Mouse (Mus musculus): ENCODE data around the gene Traf1. TPM values are rescaled to one million over a fixed set of nuclear protein-coding genes. Genes with fewer than 3 reads are reported as not detected.

Gene Traf1
- polyA plus RNA-seq, 1 experiment from 2014 or later, result 61.4 TPM

DNA sequence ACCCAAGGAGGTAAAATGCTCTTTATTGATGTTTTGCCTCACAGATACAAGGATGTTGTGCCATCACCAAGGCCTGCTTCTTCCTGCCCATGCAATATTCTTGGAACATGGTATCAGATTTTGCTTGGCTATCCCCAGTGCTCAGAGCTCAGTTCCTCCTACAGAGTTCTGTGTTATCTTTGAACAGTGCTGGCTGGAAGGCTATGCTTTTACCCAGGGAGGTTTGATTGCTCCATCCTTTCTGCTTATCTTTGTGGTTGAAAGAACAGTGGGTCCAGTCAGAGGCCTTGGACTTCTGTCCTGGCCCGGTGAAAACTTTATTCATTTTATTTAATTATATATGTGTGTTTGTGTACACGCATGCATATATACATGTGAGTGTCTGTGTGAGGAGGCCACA is 16.7 kb upstream of the Traf1 start:
- ATAC-seq (no peak), DNase-seq (ENCODE audit: low spot score) (no peak)
- H3K27me3 ChIP-seq (replicated peaks; ENCODE audit: insufficient read depth, low read length), result no peaks in the 10 kb centered on the region
- H3K4me3 ChIP-seq (ENCODE audit: low read depth, low read length), result no peak overlapping the region
- H3K27ac ChIP-seq (ENCODE audit: low read length), result no peak overlapping the region
- no peak overlapping the region for H3K9ac ChIP-seq (replicated peaks; ENCODE audit: low read depth)
- H3K4me2 ChIP-seq (replicated peaks; ENCODE audit: low read depth, low read length), result no peak overlapping the region
- H3K4me1 ChIP-seq (ENCODE audit: insufficient read depth, low read depth, low read length), result no peaks in the 10 kb centered on the region
- WGBS, result 90% methylated on average over 2 of the region's 2 CpGs
- no peaks in the 10 kb centered on the region for H3K9me3 ChIP-seq (ENCODE audit: low read length)
- H3K36me3 ChIP-seq (ENCODE audit: insufficient read depth, low read length), result no peaks in the 10 kb centered on the region
- no peak for TF ChIP-seq CTCF (IDR thresholded peaks at IDR 0.05)
- TF ChIP-seq EP300 (IDR thresholded peaks at IDR 0.05), result no peak

DNA sequence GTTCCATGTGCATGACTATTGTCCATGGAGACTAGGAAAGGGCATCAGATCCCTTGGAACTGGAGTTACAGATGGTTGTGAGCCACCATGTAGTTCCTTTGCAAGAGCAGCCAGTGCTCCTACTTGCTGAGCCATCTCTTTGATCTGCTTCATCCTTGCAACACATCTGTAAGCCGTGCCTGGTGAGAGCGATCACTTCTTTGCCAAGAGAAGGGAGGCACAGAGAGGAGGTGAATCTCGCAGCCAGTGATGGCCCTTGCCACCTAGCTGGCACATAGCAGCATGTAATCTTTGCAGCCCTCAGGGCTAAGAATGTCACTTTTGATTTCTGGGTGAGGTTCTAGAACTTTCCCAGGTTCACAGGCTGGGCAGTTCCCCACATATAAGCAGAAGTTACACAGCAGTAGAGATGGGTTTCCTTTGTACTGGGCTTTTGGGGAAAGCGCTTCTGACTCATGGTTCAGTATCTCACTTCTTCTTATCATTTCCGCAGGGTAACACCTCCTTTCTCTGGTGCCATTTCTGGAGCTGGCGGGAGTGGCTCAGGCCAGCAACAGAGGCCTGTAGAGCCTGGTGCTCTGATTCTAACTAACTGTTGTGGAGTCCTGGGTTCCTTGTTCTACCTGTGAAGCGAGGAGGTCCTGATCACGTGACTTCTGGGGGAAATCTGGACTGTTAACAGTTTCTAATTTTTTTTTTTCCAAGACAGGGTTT is 15.5 kb upstream of the Traf1 start:
- Histone ChIP-seq H3K9me3 (ENCODE audit: low read length) (no peaks in the 10 kb centered on the region), H3K4me2 (replicated peaks; ENCODE audit: low read depth, low read length) (no peak overlapping the region), H3K27me3 (replicated peaks; ENCODE audit: insufficient read depth, low read length) (no peaks in the 10 kb centered on the region), H3K9ac (replicated peaks; ENCODE audit: low read depth) (no peak overlapping the region), H3K4me1 (ENCODE audit: insufficient read depth, low read depth, low read length) (no peaks in the 10 kb centered on the region), H3K4me3 (ENCODE audit: low read depth, low read length) (no peak overlapping the region), H3K27ac (ENCODE audit: low read length) (no peak overlapping the region), H3K36me3 (ENCODE audit: insufficient read depth, low read length) (no peaks in the 10 kb centered on the region)
- no peak for TF ChIP-seq EP300 (IDR thresholded peaks at IDR 0.05)
- TF ChIP-seq CTCF (IDR thresholded peaks at IDR 0.05), result no peak
- peak; percentile 25 for ATAC-seq
- no peak for DNase-seq (ENCODE audit: low spot score)
- whole genome bisulfite sequencing, result 63% methylated on average over 8 of the region's 8 CpGs

DNA sequence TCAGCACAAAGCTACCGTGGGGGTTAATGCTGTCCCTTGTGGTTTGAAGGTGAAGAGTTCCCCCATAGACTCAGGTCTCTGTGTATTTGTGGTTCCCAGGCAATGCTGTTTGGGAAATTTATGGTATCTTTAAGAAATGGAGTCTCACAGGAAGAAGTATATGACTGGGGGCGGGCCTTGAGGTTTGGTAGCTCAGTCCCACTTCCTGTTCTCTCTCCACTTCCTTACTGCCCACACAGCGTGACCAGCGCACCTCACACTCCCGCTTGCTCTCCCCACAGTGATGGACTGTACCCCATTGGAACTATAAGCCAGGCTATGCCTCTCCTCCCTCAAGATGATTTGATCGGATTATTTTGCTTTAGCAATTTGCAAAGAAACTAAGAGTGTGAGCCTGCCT is 14.9 kb upstream of the Traf1 start:
- Histone ChIP-seq H3K36me3 (ENCODE audit: insufficient read depth, low read length) (no peaks in the 10 kb centered on the region), H3K27ac (ENCODE audit: low read length) (no peak overlapping the region), H3K4me3 (ENCODE audit: low read depth, low read length) (no peak overlapping the region), H3K4me2 (replicated peaks; ENCODE audit: low read depth, low read length) (no peak overlapping the region), H3K9me3 (ENCODE audit: low read length) (no peaks in the 10 kb centered on the region), H3K27me3 (replicated peaks; ENCODE audit: insufficient read depth, low read length) (no peaks in the 10 kb centered on the region), H3K4me1 (ENCODE audit: insufficient read depth, low read depth, low read length) (no peaks in the 10 kb centered on the region), H3K9ac (replicated peaks; ENCODE audit: low read depth) (no peak overlapping the region)
- DNase-seq (ENCODE audit: low spot score), result peak; percentile 41
- TF ChIP-seq CTCF (IDR thresholded peaks at IDR 0.05), result no peak
- no peak for TF ChIP-seq EP300 (IDR thresholded peaks at IDR 0.05)
- no peak for ATAC-seq
- WGBS, result 83% methylated on average over 6 of the region's 6 CpGs

DNA sequence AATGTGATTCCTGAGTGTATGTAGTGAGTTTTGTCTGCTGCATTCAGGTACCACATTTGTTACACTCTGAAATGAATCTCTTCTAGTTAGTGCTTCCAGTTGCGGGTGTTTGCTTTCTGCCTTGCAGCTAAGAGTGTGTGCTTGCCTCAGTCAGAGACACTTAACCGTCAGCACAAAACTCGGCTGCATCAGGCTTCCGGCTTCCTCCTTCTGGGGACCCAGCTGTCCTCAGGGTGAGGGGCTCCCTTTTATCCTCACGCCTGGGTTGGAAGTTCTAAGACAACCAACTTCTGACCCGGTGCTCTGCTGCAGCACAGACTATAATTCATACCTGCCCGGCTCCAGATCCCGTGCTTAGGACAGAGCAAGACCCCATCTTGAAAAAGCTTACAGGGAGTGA is 11.5 kb upstream of the Traf1 start:
- 70% methylated on average over 8 of the region's 8 CpGs for WGBS
- Histone ChIP-seq H3K27ac (ENCODE audit: low read length) (no peak overlapping the region), H3K27me3 (replicated peaks; ENCODE audit: insufficient read depth, low read length) (no peaks in the 10 kb centered on the region), H3K36me3 (ENCODE audit: insufficient read depth, low read length) (no peaks in the 10 kb centered on the region), H3K4me2 (replicated peaks; ENCODE audit: low read depth, low read length) (no peak overlapping the region), H3K9me3 (ENCODE audit: low read length) (no peaks in the 10 kb centered on the region), H3K9ac (replicated peaks; ENCODE audit: low read depth) (no peak overlapping the region), H3K4me3 (ENCODE audit: low read depth, low read length) (no peak overlapping the region), H3K4me1 (ENCODE audit: insufficient read depth, low read depth, low read length) (no peaks in the 10 kb centered on the region)
- DNase-seq (ENCODE audit: low spot score) (no peak), ATAC-seq (no peak)
- TF ChIP-seq EP300 (IDR thresholded peaks at IDR 0.05) (no peak), CTCF (IDR thresholded peaks at IDR 0.05) (no peak)

DNA sequence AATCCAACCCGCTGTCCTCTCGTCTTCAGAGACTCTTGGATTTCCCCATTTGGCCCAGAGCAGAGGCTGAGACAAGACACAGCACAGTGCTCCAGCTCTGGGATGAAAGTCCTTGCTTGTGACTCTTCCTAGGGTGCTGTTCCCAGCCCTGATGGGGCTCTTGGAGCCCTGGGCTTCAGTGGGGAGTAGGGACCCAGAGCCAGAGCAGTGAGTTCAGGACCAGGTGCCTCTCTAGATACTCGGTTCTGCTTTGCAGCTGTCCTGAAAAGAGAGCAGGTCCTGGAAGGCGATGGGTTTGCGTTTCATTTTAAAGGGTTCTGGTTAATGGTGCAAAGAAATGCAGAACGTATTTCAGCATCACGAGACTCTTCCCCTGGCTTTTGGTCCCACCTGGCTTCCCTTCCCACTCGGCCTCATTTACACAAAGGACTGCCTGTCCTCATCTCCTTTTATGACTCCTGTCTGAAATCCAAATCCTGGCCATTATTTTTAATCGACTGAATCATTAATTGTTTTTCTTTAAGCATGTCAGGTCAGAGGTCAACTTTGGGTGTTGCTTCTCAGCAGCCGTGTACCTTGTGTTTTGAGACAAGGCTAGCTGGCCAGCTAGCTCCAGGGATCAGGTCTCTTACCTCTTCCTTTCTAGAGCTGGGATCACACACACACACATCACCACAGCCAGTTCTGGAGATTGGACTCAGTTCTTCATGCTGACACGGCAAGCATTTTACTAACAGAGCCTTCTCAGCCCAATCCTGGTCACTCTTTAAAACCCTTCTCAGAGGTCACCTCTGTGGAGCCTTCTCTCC is 9.7 kb upstream of the Traf1 start:
- no peak for TF ChIP-seq CTCF (IDR thresholded peaks at IDR 0.05)
- no peak for TF ChIP-seq EP300 (IDR thresholded peaks at IDR 0.05)
- H3K9ac ChIP-seq (replicated peaks; ENCODE audit: low read depth), result no peak overlapping the region
- WGBS, result 71% methylated on average over 11 of the region's 11 CpGs
- no peaks in the 10 kb centered on the region for H3K4me1 ChIP-seq (ENCODE audit: insufficient read depth, low read depth, low read length)
- H3K4me3 ChIP-seq (ENCODE audit: low read depth, low read length), result no peak overlapping the region
- no peaks in the 10 kb centered on the region for H3K9me3 ChIP-seq (ENCODE audit: low read length)
- no peak overlapping the region for H3K4me2 ChIP-seq (replicated peaks; ENCODE audit: low read depth, low read length)
- H3K36me3 ChIP-seq (ENCODE audit: insufficient read depth, low read length), result no peaks in the 10 kb centered on the region
- H3K27me3 ChIP-seq (replicated peaks; ENCODE audit: insufficient read depth, low read length), result no peaks in the 10 kb centered on the region
- DNase-seq (ENCODE audit: low spot score) (no peak), ATAC-seq (no peak)
- H3K27ac ChIP-seq (ENCODE audit: low read length), result no peak overlapping the region

DNA sequence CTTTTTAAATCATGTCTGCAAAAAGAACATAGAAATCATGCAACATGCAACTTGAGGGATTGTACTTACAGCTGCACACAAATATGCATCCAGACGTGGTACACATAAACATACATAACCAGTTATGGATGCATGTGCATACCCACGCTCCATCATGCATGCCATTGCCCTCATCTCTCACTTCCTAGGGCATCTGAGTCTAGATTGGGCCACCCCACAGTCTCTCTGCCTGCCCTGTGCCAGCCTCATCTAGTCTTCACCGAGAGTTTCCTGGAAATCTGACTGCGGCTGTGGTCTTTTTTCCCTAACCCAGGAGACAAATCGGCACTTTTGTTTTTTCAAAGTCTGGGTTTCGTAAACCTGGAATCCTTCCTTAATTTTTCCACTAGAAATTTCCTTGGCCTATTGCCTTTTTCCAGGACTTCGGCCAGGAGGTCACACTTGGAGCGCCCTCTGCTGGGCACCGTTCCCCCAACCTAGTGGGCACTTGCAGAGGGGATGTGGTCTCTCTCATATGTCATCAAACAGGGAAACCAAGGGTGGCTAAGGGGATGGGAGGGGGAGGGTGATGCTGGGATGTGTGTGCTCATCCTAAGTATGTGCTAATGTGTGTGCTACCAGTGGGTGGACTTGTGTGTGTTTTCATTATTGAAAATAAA is 8.6 kb upstream of the Traf1 start:
- no peak overlapping the region for H3K4me3 ChIP-seq (ENCODE audit: low read depth, low read length)
- H3K9me3 ChIP-seq (ENCODE audit: low read length), result no peaks in the 10 kb centered on the region
- ATAC-seq (peak; percentile 62), DNase-seq (ENCODE audit: low spot score) (peak; percentile 82)
- no peak overlapping the region for H3K4me2 ChIP-seq (replicated peaks; ENCODE audit: low read depth, low read length)
- no peaks in the 10 kb centered on the region for H3K27me3 ChIP-seq (replicated peaks; ENCODE audit: insufficient read depth, low read length)
- H3K4me1 ChIP-seq (ENCODE audit: insufficient read depth, low read depth, low read length), result no peaks in the 10 kb centered on the region
- 22% methylated on average over 9 of the region's 9 CpGs for WGBS
- TF ChIP-seq EP300 (IDR thresholded peaks at IDR 0.05) (no peak), CTCF (IDR thresholded peaks at IDR 0.05) (peak; percentile 90)
- no peaks in the 10 kb centered on the region for H3K36me3 ChIP-seq (ENCODE audit: insufficient read depth, low read length)
- H3K27ac ChIP-seq (ENCODE audit: low read length), result no peak overlapping the region
- H3K9ac ChIP-seq (replicated peaks; ENCODE audit: low read depth), result no peak overlapping the region

Data from lung, postnatal 0 days (tissue).